Mouse (Mus musculus): Measurements from ENCODE around the gene Adamts6.

- TF ChIP-seq JUND (IDR thresholded peaks at IDR 0.05; ENCODE audit: low read depth, low read length) (no peak), CTCF (IDR thresholded peaks at IDR 0.05 in 2 of 3, conservative IDR thresholded peaks at IDR 0.05 in 1 of 3; ENCODE audit: control insufficient read depth in 1 of 3, insufficient read depth in 1 of 3, low read depth in 2 of 3, low read length in 3 of 3, poor library complexity in 1 of 3, severe bottlenecking in 1 of 3) (no peak), ELF1 (IDR thresholded peaks at IDR 0.05; ENCODE audit: low read depth, low read length) (no peak), EP300 (IDR thresholded peaks at IDR 0.05; ENCODE audit: low read depth in 1 of 2, low read length in 2 of 2) (no peak), GATA1 (IDR thresholded peaks at IDR 0.05; ENCODE audit: low read depth, low read length) (no peak), RAD21 (IDR thresholded peaks at IDR 0.05; ENCODE audit: low read depth, low read length) (no peak), TCF12 (IDR thresholded peaks at IDR 0.05; ENCODE audit: low read depth, low read length) (no peak), E2F4 (IDR thresholded peaks at IDR 0.05; ENCODE audit: borderline replicate concordance, low read depth, low read length) (no peak), ZNF384 (IDR thresholded peaks at IDR 0.05; ENCODE audit: low read depth, low read length) (no peak), MAX (IDR thresholded peaks at IDR 0.05; ENCODE audit: low read length) (no peak), POLR2A (IDR thresholded peaks at IDR 0.05; ENCODE audit: control insufficient read depth in 1 of 2, insufficient read depth in 1 of 2, low read depth in 1 of 2, low read length in 2 of 2, poor library complexity in 1 of 2) (no peak), SIN3A (IDR thresholded peaks at IDR 0.05; ENCODE audit: low read length) (no peak), CHD2 (IDR thresholded peaks at IDR 0.05; ENCODE audit: low read length) (no peak), MYB (IDR thresholded peaks at IDR 0.05; ENCODE audit: low read depth, low read length) (no peak)
These were observed 254.6 kb downstream of the Adamts6 start for GRCm38 (mm10) chr13:104542123-104542758.

Measured in MEL (cell line).